Comparison of ENCODE assay signal across 26 mouse cellular contexts in the genomic region with DNA sequence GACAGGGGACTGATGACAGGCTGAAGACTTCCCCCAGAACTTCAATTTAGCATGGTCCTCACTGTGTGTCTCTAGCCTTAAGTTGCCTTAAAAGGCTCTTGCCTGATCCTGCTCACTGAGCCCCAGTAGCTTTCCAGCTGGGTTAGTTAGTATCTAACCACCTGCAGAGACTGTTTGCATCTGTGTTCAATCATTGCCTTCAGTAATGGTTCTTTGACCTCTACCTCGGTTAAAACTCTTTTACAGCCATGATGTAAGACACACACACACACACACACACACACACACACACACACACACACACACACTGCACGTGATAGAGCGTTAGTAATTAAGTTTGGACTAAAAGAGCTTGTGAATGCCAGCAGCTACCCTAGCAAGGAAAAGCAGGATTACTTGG. TPM values are rescaled to one million over a fixed set of nuclear protein-coding genes. Genes with fewer than 3 reads are reported as not detected.
DNase-seq lines count a peak whose midpoint lies in the region; ATAC-seq lines count a peak whose summit lies in the region.
"Had no signal": no experiment of that assay in that cellular context is flagged by ENCODE, and none has a peak within 500 bp of the region (broad histone marks: within the 10 kb centered on the region; RNA-seq: fewer than 3 reads in every experiment).

No protein-coding gene starts in this region.

- H3K27ac ChIP-seq in embryonic facial prominence, embryonic 11.5 days (replicated peaks; ENCODE audit: low read depth, low read length), result no peak overlapping the region
- no peak overlapping the region for H3K27ac ChIP-seq in limb, embryonic 11.5 days (replicated peaks; ENCODE audit: low read depth, low read length)
- H3K27ac ChIP-seq: embryonic facial prominence, embryonic 15.5 days; forebrain, embryonic 10.5 days; heart, embryonic 10.5 days; heart, embryonic 15.5 days; hindbrain, embryonic 13.5 days; hindbrain, postnatal 0 days had no signal

- no peaks in the 10 kb centered on the region for H3K36me3 ChIP-seq in embryonic facial prominence, embryonic 11.5 days (replicated peaks; ENCODE audit: control insufficient read depth, insufficient read depth, low read depth, low read length)
- H3K36me3 ChIP-seq in limb, embryonic 11.5 days (ENCODE audit: control insufficient read depth, insufficient read depth, low read length), result no peaks in the 10 kb centered on the region
- H3K36me3 ChIP-seq: embryonic facial prominence, embryonic 15.5 days; forebrain, embryonic 10.5 days; heart, embryonic 10.5 days; heart, embryonic 15.5 days; hindbrain, embryonic 13.5 days had no signal

- no peaks in the 10 kb centered on the region for H3K27me3 ChIP-seq in embryonic facial prominence, embryonic 11.5 days (ENCODE audit: control insufficient read depth, insufficient read depth, low read length)
- H3K27me3 ChIP-seq in limb, embryonic 11.5 days (ENCODE audit: control insufficient read depth, insufficient read depth, low read length), result no peaks in the 10 kb centered on the region
- H3K27me3 ChIP-seq: CH12.LX; embryonic facial prominence, embryonic 15.5 days; heart, embryonic 15.5 days; hindbrain, embryonic 13.5 days had no signal

- no peak overlapping the region for H3K4me2 ChIP-seq in embryonic facial prominence, embryonic 11.5 days (ENCODE audit: low read depth, low read length)
- no peak overlapping the region for H3K4me2 ChIP-seq in limb, embryonic 11.5 days (ENCODE audit: low read depth, severe bottlenecking)
- H3K4me2 ChIP-seq: embryonic facial prominence, embryonic 15.5 days; heart, embryonic 15.5 days; hindbrain, embryonic 13.5 days had no signal

- intact Hi-C loops in left cerebral cortex, postnatal 14 days (cut with DNase I), result no loop called here

- no peaks in the 10 kb centered on the region for H3K9me3 ChIP-seq in embryonic facial prominence, embryonic 11.5 days (replicated peaks; ENCODE audit: control insufficient read depth, low read length)
- H3K9me3 ChIP-seq in limb, embryonic 11.5 days (ENCODE audit: control insufficient read depth, low read length), result no peaks in the 10 kb centered on the region
- H3K9me3 ChIP-seq: embryonic facial prominence, embryonic 15.5 days; forebrain, embryonic 10.5 days; heart, embryonic 10.5 days; heart, embryonic 15.5 days; hindbrain, embryonic 13.5 days had no signal

- WGBS in embryonic facial prominence, embryonic 11.5 days, result 39% methylated on average over 3 of the region's 3 CpGs
- 10% methylated on average over 3 of the region's 3 CpGs for WGBS in limb, embryonic 11.5 days

- no peak overlapping the region for H3K4me3 ChIP-seq in embryonic facial prominence, embryonic 11.5 days (ENCODE audit: low read depth, low read length)
- no peak overlapping the region for H3K4me3 ChIP-seq in limb, embryonic 11.5 days (ENCODE audit: low read depth, low read length)
- H3K4me3 ChIP-seq: embryonic facial prominence, embryonic 15.5 days; erythroblast, embryonic 14.5 days; forebrain, embryonic 10.5 days; heart, embryonic 10.5 days; heart, embryonic 15.5 days; hindbrain, embryonic 13.5 days had no signal

- ATAC-seq in embryonic facial prominence, embryonic 11.5 days (replicated peaks; ENCODE audit: insufficient number of reproducible peaks, low FRiP score, low TSS enrichment, low read depth), result no peak
- ATAC-seq in limb, embryonic 11.5 days (ENCODE audit: insufficient number of reproducible peaks, low FRiP score, low TSS enrichment, low read depth), result peak; percentile 53
- ATAC-seq: activated CD4-positive, CD25-positive, alpha-beta regulatory T cell, adult 4 months; forebrain, embryonic 14.5 days; hindbrain, postnatal 0 days; Patski had no signal

- H3K9ac ChIP-seq in embryonic facial prominence, embryonic 11.5 days (replicated peaks; ENCODE audit: low read length), result no peak overlapping the region
- H3K9ac ChIP-seq in limb, embryonic 11.5 days (ENCODE audit: low read length), result no peak overlapping the region
- H3K9ac ChIP-seq: embryonic facial prominence, embryonic 15.5 days; heart, embryonic 15.5 days; hindbrain, embryonic 13.5 days had no signal

- peak; percentile 42 for DNase-seq in embryo, embryonic 11 days
- DNase-seq in embryo, embryonic 10 days (ENCODE audit: low spot score), result no peak
- peak; percentile 62 for DNase-seq in kidney, adult 9 months
- DNase-seq in kidney, postnatal 4 days, result no peak
- peak; percentile 69 for DNase-seq in embryonic facial prominence, embryonic 11.5 days (ENCODE audit: low spot score)
- DNase-seq in limb, embryonic 11.5 days (ENCODE audit: low spot score), result peak; percentile 36
- DNase-seq in natural killer cell, adult 2 months (ENCODE audit: low spot score in 2 of 2), result no peak
- no peak for DNase-seq in left cerebral cortex, postnatal 14 days (ENCODE audit: low spot score in 2 of 2)
- DNase-seq: adrenal gland, postnatal 14 days; cerebellum, adult 11-12 months; cerebellum, adult 9-11 months; cerebellum, postnatal 36 days; gastrocnemius, postnatal 10 days; heart, adult 18-20 months; heart, postnatal 14 days had no signal

- H3K4me1 ChIP-seq in embryonic facial prominence, embryonic 11.5 days (ENCODE audit: control insufficient read depth, insufficient read depth, low read length), result no peaks in the 10 kb centered on the region
- peaks cover 6% of the 10 kb centered on the region; the same call in 1 of the 2 replicates for H3K4me1 ChIP-seq in limb, embryonic 11.5 days (ENCODE audit: control insufficient read depth, insufficient read depth, low read length)
- H3K4me1 ChIP-seq: embryonic facial prominence, embryonic 15.5 days; heart, embryonic 15.5 days; hindbrain, embryonic 13.5 days had no signal

RNA-seq across cellular contexts. Expression of a gene that starts 57.7 kb away (rescaled TPM):
- polyA plus RNA-seq in embryonic facial prominence, embryonic 11.5 days (2014; fragmentation: Nextera tagmentation; extraction: Ambion mirVana), result 40.6 and 43.0 TPM in 2 replicates
- 34.4 and 39.5 TPM in 2 replicates for polyA plus RNA-seq in limb, embryonic 11.5 days (2014; fragmentation: Nextera tagmentation; extraction: Ambion mirVana)
- 10 to 100 TPM; 14.0 to 16.8 TPM for total RNA-seq in left cerebral cortex, postnatal 14 days (2021)
- total RNA-seq: CH12.LX had no signal

Comparison
In these comparisons a context has a peak if more than half of its experiments do, and no peak if none do; other contexts are left out.
1. DNase-seq: peak in embryo, embryonic 11 days (single experiment), kidney, adult 9 months (single experiment), embryonic facial prominence, embryonic 11.5 days (single experiment) and limb, embryonic 11.5 days (single experiment); none in embryo, embryonic 10 days (single experiment), kidney, postnatal 4 days (0 of 2), natural killer cell, adult 2 months (0 of 2) and left cerebral cortex, postnatal 14 days (0 of 2).